Mouse (Mus musculus): ENCODE measurements around the gene Uqcc3.
"Not testable (repeated sequence)": the region's sequence is repeated elsewhere in the genome, so short reads cannot be mapped to it uniquely, and the experiment has no call there.

Uqcc3 gene

DNA sequence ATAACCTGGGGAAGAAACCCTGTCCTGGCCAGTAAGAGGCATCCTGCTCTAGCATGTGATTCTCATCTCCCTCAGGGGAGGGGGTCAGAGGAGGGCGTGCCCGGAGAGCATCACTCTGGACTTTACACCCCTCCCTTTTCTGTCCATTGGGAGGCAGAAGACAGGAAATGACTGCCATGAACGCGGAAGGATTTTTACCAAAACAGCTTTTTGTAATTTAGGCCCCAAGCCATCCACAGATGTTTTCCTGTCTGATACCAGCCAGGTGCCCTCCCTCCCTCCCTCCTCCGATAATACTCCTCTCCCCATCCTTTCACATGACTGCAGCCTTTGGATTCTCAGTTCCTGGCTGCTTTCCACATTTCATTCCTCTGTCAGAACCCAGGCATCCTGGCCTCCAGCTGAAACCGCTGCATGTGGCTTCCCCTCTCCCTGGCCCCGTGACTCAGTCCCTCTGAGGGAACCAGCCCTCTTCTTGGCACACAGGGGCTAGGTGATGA is 30.3 kb downstream of the Uqcc3 start, which contains the start of gene Lrrn4cl:
Lrrn4cl (plus strand) TSS at position 367 of the 500 bp plus-strand sequence.
- no peak for DNase-seq (ENCODE audit: low spot score in 2 of 2)

- no peak for DNase-seq (ENCODE audit: low spot score in 2 of 2)
These were observed 32.4 kb downstream of the Uqcc3 start for GRCm38 (mm10) chr19:8848356-8848755.

DNA sequence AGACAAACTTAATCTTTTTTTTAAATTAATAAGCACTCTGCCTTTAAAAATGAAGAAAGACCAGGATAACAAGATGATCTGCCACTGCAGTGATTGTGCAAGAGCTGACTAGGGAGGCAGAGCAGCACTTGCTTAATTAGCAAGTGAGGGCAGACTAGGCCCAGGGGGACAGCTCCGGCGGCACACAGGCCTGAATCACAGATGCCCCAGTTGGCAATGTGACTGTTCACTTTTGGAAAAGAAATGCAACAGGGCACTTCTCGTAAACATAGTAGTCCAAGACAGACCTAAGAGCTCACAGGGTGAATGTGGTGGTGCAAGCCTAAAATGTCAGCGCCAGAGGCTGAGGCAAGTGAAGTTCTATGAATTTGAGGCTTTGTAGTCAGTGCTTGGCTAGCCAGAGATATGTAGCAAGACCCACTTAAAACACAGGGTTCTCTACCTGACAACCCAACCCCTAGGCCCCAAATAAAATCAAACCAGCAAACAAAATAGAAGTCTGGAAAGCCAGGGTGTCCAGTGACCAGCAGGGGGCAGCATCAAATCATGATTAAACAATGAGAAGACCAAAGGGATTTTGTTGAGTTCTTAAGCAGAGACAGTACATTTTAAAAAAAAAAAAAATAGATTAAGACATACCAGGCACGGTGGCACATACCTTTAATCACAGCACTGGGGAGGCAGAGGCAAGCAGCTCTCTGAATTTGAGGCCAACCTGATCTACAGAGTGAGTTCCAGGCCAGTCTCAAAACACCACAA is 36.2 kb downstream of the Uqcc3 start:
- DNase-seq (ENCODE audit: low spot score in 2 of 2), result peak; percentile 51 to 75

- no peak for DNase-seq (ENCODE audit: low spot score in 2 of 2)
These were observed 37.8 kb downstream of the Uqcc3 start for GRCm38 (mm10) chr19:8842961-8843360.

- no peak for DNase-seq (ENCODE audit: low spot score in 2 of 2)
These were observed 39.7 kb downstream of the Uqcc3 start for GRCm38 (mm10) chr19:8841012-8841411.

GRCm38 (mm10) chr19:8839908-8840791 is 40.6 kb downstream of the Uqcc3 start:
- peak; percentile 58 to 70 for DNase-seq (ENCODE audit: low spot score in 2 of 2)

DNA sequence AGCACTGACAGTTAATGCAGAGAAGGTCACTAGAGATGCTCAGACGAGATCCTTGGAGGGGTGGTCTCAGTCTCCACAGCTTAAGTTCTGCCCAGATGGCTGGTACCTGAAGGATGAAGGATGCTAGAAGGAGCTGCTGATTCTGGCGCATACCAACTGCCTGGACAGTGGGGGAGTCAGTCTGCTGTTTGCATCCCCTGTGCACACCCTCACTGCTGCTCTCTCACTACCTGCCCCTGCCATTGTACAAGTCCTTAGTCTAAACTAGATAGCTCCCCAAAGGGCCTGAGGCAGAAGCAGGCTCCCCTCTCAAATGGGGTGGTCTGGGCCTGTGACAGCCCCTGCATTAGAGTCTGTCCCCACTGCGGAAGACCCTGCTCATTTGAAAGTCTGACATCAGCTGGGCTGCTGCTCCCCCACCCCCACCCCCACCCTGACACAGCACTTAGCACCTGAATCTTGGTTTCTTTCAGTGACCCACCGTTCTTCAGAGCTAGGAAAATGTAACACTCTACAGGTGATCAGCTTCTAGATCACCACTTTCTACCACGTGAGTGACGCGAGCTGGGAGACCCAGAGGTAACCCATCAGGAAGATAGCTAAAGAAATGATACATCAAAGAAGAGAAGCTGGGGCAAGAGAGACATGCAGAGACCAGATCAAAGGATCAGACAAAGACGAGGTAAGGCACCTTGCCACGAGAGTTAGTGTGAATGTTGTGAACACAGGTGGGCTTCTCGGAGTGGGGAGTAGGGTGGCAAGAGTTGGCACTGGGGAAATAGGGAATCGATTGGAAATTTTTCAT is 41.4 kb downstream of the Uqcc3 start, which contains the start of gene Gng3:
Gng3 (minus strand) TSS at position 92 of the 805 bp plus-strand sequence.
- no peak for DNase-seq (ENCODE audit: low spot score in 2 of 2)

DNA sequence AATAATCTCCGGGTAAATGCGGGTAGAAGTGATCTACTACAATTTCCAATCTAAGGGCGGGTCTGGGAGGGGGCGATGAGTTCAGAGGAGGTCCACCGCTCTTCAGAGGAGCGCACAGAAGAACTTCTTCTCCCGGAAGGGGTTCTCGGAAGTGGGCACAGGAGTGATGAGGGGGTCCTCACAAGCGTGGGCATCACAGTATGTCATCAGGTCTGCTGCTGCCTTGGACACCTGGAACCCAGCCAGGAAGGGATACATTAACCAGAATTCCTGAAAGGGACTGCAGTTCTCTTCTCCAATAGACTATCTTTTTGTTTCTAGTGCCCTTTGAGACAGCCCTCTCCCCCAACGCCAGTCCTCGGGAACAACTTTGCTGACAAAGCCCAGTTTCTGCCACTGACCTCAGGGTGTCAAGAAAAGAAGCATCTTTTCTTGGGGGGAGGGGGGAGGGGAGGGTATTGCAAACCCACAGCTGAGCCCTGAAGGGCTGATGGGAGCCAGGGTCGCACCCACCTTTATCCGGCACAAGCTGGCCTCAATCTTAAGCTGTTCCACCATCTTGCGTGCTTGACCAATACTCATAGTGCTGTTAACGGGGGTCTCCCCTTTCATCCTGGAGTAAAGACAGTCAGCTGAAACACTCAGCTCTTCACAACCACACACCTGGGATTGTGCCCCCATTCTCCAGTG is 42.5 kb downstream of the Uqcc3 start:
- no peak for DNase-seq (ENCODE audit: low spot score in 2 of 2)

DNA sequence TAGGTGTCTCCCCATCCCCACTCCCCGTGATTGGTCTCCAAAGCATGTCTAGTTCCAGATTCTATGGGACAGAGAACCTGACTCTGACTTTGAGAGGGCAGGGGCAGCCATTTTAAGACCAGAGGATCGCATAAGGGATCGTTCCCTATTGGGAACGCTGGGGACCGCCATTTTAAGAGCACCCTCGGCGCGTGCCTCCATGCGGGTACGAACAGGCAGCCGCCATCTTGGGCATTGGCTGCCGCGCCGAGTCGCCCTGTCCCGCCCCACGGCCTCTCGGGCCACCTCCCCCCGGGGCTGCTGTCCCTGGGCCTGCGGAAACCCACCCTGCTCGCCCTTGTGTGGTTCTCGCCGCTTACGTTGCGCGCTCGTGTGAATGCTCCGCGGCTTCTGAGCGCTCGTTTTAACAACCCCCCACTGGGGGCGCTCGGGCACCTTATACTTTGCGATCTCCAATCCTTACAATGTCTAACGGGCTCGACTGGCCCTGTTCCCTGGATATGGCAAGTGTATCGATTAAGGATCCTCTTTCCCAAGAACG is 43.4 kb downstream of the Uqcc3 start, which contains the start of gene Bscl2:
Bscl2 (plus strand) TSS at position 217 of the 541 bp plus-strand sequence.
- peak; percentile 68 to 77 for DNase-seq (ENCODE audit: low spot score in 2 of 2)

DNA sequence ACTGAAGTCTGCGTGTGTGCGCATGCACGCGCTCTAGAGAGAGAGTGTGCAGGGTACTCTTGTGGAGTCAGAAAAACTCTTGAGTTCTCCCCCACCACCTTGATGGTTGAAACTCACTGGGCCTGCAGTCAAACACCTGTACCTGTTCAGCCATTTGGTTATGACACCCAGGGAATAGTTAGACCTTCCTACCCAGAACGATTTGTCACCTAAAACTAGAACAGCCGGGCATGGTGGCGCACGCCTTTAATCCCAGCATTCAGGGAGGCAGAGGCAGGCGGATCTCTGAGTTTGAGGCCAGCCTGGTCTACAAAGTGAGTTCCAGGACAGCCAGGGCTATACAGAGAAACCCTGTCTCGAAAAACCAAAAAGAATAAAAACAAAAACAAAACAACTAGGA is 44.4 kb downstream of the Uqcc3 start:
- DNase-seq (ENCODE audit: low spot score in 2 of 2), result not testable (repeated sequence)

DNA sequence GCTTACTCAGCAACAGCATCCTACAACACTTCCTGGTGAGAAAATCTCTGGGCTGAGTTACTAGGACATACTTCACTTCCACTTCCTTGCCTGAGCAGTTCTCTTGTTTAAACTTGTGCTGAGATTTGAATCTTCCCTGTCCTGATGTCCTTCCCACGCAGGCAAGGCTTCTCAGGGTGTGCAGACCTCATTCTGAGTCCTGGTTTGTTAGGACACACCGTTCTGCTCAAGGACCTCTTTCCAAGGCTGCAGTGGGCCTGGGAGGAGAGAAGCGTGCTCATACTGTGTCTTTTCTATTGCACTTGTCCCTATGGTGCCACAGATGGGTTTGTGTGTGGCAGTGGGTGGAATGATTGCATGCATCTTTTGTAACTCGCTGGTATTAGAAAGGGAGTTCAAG is 47.8 kb downstream of the Uqcc3 start:
- DNase-seq (ENCODE audit: low spot score in 2 of 2), result no peak

DNA sequence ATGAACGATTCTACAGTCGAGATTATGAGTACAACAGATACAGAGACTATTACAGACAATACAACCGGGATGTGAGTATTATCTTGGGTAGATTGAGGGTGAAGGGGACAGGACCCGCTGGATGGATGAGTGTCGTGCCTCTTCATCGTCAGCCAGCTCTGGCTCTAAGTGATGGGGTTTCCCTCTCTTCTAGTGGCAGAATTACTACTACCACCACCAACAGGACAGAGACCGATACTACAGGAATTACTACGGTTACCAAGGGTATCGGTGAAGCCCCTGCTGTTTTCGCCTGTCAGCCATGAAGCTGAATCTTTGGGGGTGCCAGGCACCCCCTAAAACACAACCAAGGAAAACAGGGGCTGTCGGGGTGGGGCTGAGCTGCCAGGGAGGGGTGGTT is 49.5 kb downstream of the Uqcc3 start:
- no peak for DNase-seq (ENCODE audit: low spot score in 2 of 2)

DNA sequence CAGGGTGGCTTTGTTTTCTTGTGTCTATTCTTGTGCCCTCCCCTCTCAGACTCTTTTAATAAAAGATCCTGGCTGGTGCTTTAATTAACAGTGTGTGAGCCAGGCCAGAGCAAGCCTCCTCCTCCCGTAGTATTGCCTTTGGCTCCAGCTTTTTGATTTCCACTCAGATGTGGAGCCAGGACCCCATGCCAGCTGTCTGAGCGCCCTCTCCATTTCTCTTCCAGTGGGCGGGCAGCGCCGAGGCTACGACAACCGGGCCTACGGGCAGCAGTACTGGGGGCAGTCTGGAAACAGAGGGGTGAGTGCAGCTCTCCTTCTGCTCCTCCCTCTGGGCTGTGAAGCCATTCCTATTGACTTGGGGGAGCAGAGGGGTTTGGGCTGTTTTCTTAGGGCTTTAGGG is 50.1 kb downstream of the Uqcc3 start:
- no peak for DNase-seq (ENCODE audit: low spot score in 2 of 2)
